Mouse (Mus musculus) lung, postnatal 0 days (tissue): ENCODE measurements around the gene Edil3. TPM values are rescaled to one million over a fixed set of nuclear protein-coding genes. Genes with fewer than 3 reads are reported as not detected.

ENCODE experiments used
- ATAC-seq: fragments of 200-750 bp; cut with Nextera tagmentation; 2 replicates; pipeline ENCODE4 v1.8.0; 2017; ENCODE audit warnings: moderate library complexity
- DNase-seq: peaks from one replicate; pipeline ENCODE4 v3.0.0-alpha.2; 2016; ENCODE audit warnings: low spot score
- H3K27ac ChIP-seq: fragments of 300-500 bp; sonication (generic); 2 replicates; pipeline ENCODE4 v1.5.1; 2014; ENCODE audit warnings: antibody characterized with exemption, mild to moderate bottlenecking, low read length, mixed read lengths
- H3K27me3 ChIP-seq: fragments of 300-500 bp; sonication (generic); replicated peaks from 2 replicates; pipeline ENCODE4 v1.6.1; 2014; ENCODE audit warnings: low read length, mixed read lengths; ENCODE audit not compliant: insufficient read depth
- H3K36me3 ChIP-seq: fragments of 300-500 bp; sonication (generic); 2 replicates; pipeline ENCODE4 v1.6.1; 2014; ENCODE audit warnings: low read length, mixed read lengths; ENCODE audit not compliant: insufficient read depth
- H3K4me1 ChIP-seq: fragments of 300-500 bp; sonication (generic); 2 replicates; pipeline ENCODE4 v1.6.1; 2014; ENCODE audit warnings: antibody characterized with exemption, low read depth, low read length, mixed read lengths; ENCODE audit not compliant: insufficient read depth
- H3K4me2 ChIP-seq: fragments of 300-500 bp; sonication (generic); replicated peaks from 2 replicates; pipeline ENCODE4 v1.6.1; 2014; ENCODE audit warnings: low read depth, mild to moderate bottlenecking, low read length, moderate library complexity, mixed read lengths
- H3K4me3 ChIP-seq: fragments of 300-500 bp; sonication (generic); 2 replicates; pipeline ENCODE4 v1.5.1; 2014; ENCODE audit warnings: low read depth, low read length
- H3K9ac ChIP-seq: fragments of 300-500 bp; sonication (generic); replicated peaks from 2 replicates; pipeline ENCODE4 v1.6.1; 2014; ENCODE audit warnings: low read depth, mild to moderate bottlenecking
- H3K9me3 ChIP-seq: fragments of 300-500 bp; sonication (generic); 2 replicates; pipeline ENCODE4 v1.6.1; 2016; ENCODE audit warnings: low read length, mixed read lengths
- CTCF ChIP-seq: IDR thresholded peaks from 2 replicates; pipeline ENCODE4 v1.5.1; 2016; ENCODE audit warnings: antibody characterized with exemption, mild to moderate bottlenecking
- EP300 ChIP-seq: IDR thresholded peaks from 2 replicates; pipeline ENCODE4 v1.6.1; 2016; ENCODE audit warnings: antibody characterized with exemption, mild to moderate bottlenecking, control low read depth
- WGBS: fragments of 180-500 bp; shearing (Covaris S2); extraction: QIAGEN DNeasy Blood & Tissue Kit; methylation state at CpG from one replicate; pipeline ENCODE4 v1.1.7; 2014; 5-methylcytosine and 5-hydroxymethylcytosine counted together
- polyA plus RNA-seq: library from polyadenylated mRNA; unstranded; fragments of >200 nt; fragmentation: Nextera tagmentation; extraction: Ambion mirVana; gene quantifications from 2 replicates; pipeline ENCODE4 v1.2.1, GENCODE M21; 2015

Edil3 gene
- polyA plus RNA-seq, 1 experiment from 2014 or later: 13.8 TPM

GRCm38 (mm10) chr13:88908187-88908586 lies 86.9 kb downstream of the Edil3 start:
- no peaks in the 10 kb centered on the region for H3K4me1 ChIP-seq
- 40% methylated on average over 1 of the region's 1 CpGs for WGBS
- no peak overlapping the region for H3K27ac ChIP-seq
- DNase-seq: no peak
- no peaks in the 10 kb centered on the region for H3K9me3 ChIP-seq
- TF ChIP-seq CTCF: no peak
- no peak for TF ChIP-seq EP300
- H3K9ac ChIP-seq: no peak overlapping the region
- no peak overlapping the region for H3K4me2 ChIP-seq
- H3K36me3 ChIP-seq: no peaks in the 10 kb centered on the region
- H3K27me3 ChIP-seq: no peaks in the 10 kb centered on the region
- H3K4me3 ChIP-seq: no peak overlapping the region
- ATAC-seq: no peak

- Histone ChIP-seq H3K9me3 (no peaks in the 10 kb centered on the region), H3K4me3 (no peak overlapping the region), H3K9ac (no peak overlapping the region), H3K27me3 (no peaks in the 10 kb centered on the region), H3K4me1 (no peaks in the 10 kb centered on the region), H3K27ac (no peak overlapping the region), H3K36me3 (no peaks in the 10 kb centered on the region), H3K4me2 (no peak overlapping the region)
- ATAC-seq (no peak), DNase-seq (no peak)
- WGBS: 49% methylated on average over 2 of the region's 2 CpGs
- TF ChIP-seq CTCF (no peak), EP300 (no peak)
Observed at GRCm38 (mm10) chr13:88916503-88916902, 95.2 kb downstream of the Edil3 start.

- no peaks in the 10 kb centered on the region for H3K27me3 ChIP-seq
- H3K4me1 ChIP-seq: no peaks in the 10 kb centered on the region
- ATAC-seq (no peak), DNase-seq (no peak)
- TF ChIP-seq CTCF: no peak
- TF ChIP-seq EP300: no peak
- no peak overlapping the region for H3K27ac ChIP-seq
- H3K9me3 ChIP-seq: no peaks in the 10 kb centered on the region
- no peak overlapping the region for H3K9ac ChIP-seq
- no peak overlapping the region for H3K4me3 ChIP-seq
- H3K36me3 ChIP-seq: no peaks in the 10 kb centered on the region
- 88% methylated on average over 4 of the region's 4 CpGs for WGBS
- no peak overlapping the region for H3K4me2 ChIP-seq
Observed at GRCm38 (mm10) chr13:88929626-88930025, 108.4 kb downstream of the Edil3 start.

GRCm38 (mm10) chr13:88938564-88938963 lies 117.3 kb downstream of the Edil3 start:
- Histone ChIP-seq H3K36me3 (no peaks in the 10 kb centered on the region), H3K27me3 (no peaks in the 10 kb centered on the region), H3K27ac (no peak overlapping the region), H3K9ac (no peak overlapping the region), H3K9me3 (no peaks in the 10 kb centered on the region), H3K4me2 (no peak overlapping the region), H3K4me3 (no peak overlapping the region), H3K4me1 (no peaks in the 10 kb centered on the region)
- ATAC-seq (no peak), DNase-seq (no peak)
- 50% methylated on average over 2 of the region's 2 CpGs for WGBS
- TF ChIP-seq CTCF (no peak), EP300 (no peak)

GRCm38 (mm10) chr13:88972355-88972754 lies 151.1 kb downstream of the Edil3 start:
- Histone ChIP-seq H3K9me3 (no peaks in the 10 kb centered on the region), H3K27ac (no peak overlapping the region), H3K27me3 (no peaks in the 10 kb centered on the region), H3K36me3 (no peaks in the 10 kb centered on the region), H3K4me2 (no peak overlapping the region), H3K4me1 (no peaks in the 10 kb centered on the region), H3K4me3 (no peak overlapping the region), H3K9ac (no peak overlapping the region)
- ATAC-seq (no peak), DNase-seq (no peak)
- 59% methylated on average over 4 of the region's 4 CpGs for WGBS
- TF ChIP-seq EP300: no peak
- TF ChIP-seq CTCF: no peak

DNA sequence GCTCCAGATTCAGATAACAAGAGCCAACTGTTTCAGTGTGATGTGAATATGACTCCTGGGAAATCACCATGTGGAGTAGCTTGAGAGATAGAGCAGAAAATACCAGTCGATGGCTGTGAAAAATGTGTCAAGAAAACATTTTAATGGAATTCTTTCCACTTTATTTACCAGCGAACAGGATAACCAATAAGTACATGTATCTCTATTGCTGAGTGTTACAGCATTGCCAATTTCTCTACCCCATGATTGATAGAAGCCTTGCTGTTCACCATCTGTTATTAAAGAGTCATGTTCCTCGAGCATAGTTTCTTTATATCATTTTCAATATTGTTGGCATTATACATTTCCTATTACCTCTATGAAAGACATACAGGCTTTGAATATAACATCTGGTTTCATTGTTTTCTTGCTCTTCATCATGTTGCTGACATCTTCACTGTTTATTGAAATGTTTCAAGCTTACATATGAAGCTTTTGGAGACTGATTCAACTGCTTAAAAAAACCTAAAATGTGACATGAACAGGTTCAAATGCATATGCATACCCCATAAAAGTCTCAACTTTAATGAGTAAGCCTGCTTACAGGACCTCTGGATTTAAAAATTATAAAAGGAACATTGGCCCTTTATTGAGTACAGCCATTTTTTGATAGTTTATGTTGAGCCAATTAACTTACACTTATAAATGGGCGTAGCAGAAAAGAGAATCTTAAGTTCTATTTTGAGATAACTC lies 186.6 kb downstream of the Edil3 start:
- Histone ChIP-seq H3K4me3 (no peak overlapping the region), H3K4me1 (no peaks in the 10 kb centered on the region), H3K27me3 (no peaks in the 10 kb centered on the region), H3K9me3 (no peaks in the 10 kb centered on the region), H3K9ac (no peak overlapping the region), H3K36me3 (no peaks in the 10 kb centered on the region), H3K27ac (no peak overlapping the region), H3K4me2 (no peak overlapping the region)
- ATAC-seq (no peak), DNase-seq (no peak)
- TF ChIP-seq CTCF (no peak), EP300 (no peak)
- 80% methylated on average over 4 of the region's 4 CpGs for WGBS

GRCm38 (mm10) chr13:89012500-89012899 lies 191.2 kb downstream of the Edil3 start:
- H3K4me1 ChIP-seq: no peaks in the 10 kb centered on the region
- H3K27ac ChIP-seq: no peak overlapping the region
- no peak overlapping the region for H3K4me3 ChIP-seq
- TF ChIP-seq EP300: no peak
- no peak for TF ChIP-seq CTCF
- no peak overlapping the region for H3K9ac ChIP-seq
- no peaks in the 10 kb centered on the region for H3K27me3 ChIP-seq
- DNase-seq (no peak), ATAC-seq (no peak)
- no peaks in the 10 kb centered on the region for H3K36me3 ChIP-seq
- H3K9me3 ChIP-seq: no peaks in the 10 kb centered on the region
- no peak overlapping the region for H3K4me2 ChIP-seq
